Mouse (Mus musculus): ENCODE measurements around the gene Art3. TPM values are rescaled to one million over a fixed set of nuclear protein-coding genes. Genes with fewer than 3 reads are reported as not detected.

The Art3 gene
- polyA plus RNA-seq, 1 experiment from 2014 or later: 3.4 TPM

- 0 out of 2 replicates have a peak, but pooled peaks cover 6% of the 10 kb centered on the region for H3K36me3 ChIP-seq (ENCODE audit: control insufficient read depth, insufficient read depth, low read length)
- ATAC-seq (ENCODE audit: low FRiP score) (no peak), DNase-seq (ENCODE audit: low spot score) (no peak)
- no peaks in the 10 kb centered on the region for H3K4me1 ChIP-seq (replicated peaks; ENCODE audit: control insufficient read depth, insufficient read depth, low read length)
- no peak overlapping the region for H3K4me3 ChIP-seq (ENCODE audit: low read depth, low read length)
- 50% methylated on average over 5 of the region's 5 CpGs for WGBS
- H3K9ac ChIP-seq (ENCODE audit: low read depth, low read length): no peak overlapping the region
- no peak overlapping the region for H3K4me2 ChIP-seq (replicated peaks; ENCODE audit: low read depth, low read length)
- H3K27me3 ChIP-seq (ENCODE audit: control insufficient read depth, insufficient read depth, low read length): no peaks in the 10 kb centered on the region
- no peaks in the 10 kb centered on the region for H3K9me3 ChIP-seq (ENCODE audit: control insufficient read depth, low read length)
- no peak overlapping the region for H3K27ac ChIP-seq (ENCODE audit: low read depth, low read length)
Measured at GRCm38 (mm10) chr5:92458726-92459125, 127.1 kb downstream of the Art3 start.

GRCm38 (mm10) chr5:92461321-92461720 is 129.7 kb downstream of the Art3 start:
- H3K9me3 ChIP-seq (ENCODE audit: control insufficient read depth, low read length): no peaks in the 10 kb centered on the region
- H3K4me2 ChIP-seq (replicated peaks; ENCODE audit: low read depth, low read length): no peak overlapping the region
- H3K27ac ChIP-seq (ENCODE audit: low read depth, low read length): no peak overlapping the region
- H3K4me1 ChIP-seq (replicated peaks; ENCODE audit: control insufficient read depth, insufficient read depth, low read length): no peaks in the 10 kb centered on the region
- H3K4me3 ChIP-seq (ENCODE audit: low read depth, low read length): no peak overlapping the region
- DNase-seq (ENCODE audit: low spot score) (peak; percentile 67), ATAC-seq (ENCODE audit: low FRiP score) (no peak)
- WGBS: 24% methylated on average over 5 of the region's 5 CpGs
- H3K36me3 ChIP-seq (ENCODE audit: control insufficient read depth, insufficient read depth, low read length): 0 out of 2 replicates have a peak, but pooled peaks cover 3% of the 10 kb centered on the region
- no peak overlapping the region for H3K9ac ChIP-seq (ENCODE audit: low read depth, low read length)
- no peaks in the 10 kb centered on the region for H3K27me3 ChIP-seq (ENCODE audit: control insufficient read depth, insufficient read depth, low read length)

Other genes starting within 250 kb of the Art3 start
- gene G3bp2, start 248.1 kb upstream of the Art3 start, polyA plus RNA-seq (2014; fragmentation: Nextera tagmentation; extraction: Ambion mirVana): 333 and 359 TPM in 2 replicates
- gene Uso1, start 193.9 kb upstream of the Art3 start, polyA plus RNA-seq (2014; fragmentation: Nextera tagmentation; extraction: Ambion mirVana): 31.3 and 34.1 TPM in 2 replicates
- not detected in 2 replicates for gene U90926, start 116.4 kb upstream of the Art3 start, polyA plus RNA-seq (2014; fragmentation: Nextera tagmentation; extraction: Ambion mirVana)
- 0.53 TPM in 1 of 2 replicates, not detected in the other for gene Ppef2, start 75.5 kb upstream of the Art3 start, polyA plus RNA-seq (2014; fragmentation: Nextera tagmentation; extraction: Ambion mirVana)
- 4.7 and 5.5 TPM in 2 replicates for gene Naaa, start 53.7 kb upstream of the Art3 start, polyA plus RNA-seq (2014; fragmentation: Nextera tagmentation; extraction: Ambion mirVana)
- gene Sdad1, start 21.3 kb upstream of the Art3 start, polyA plus RNA-seq (2014; fragmentation: Nextera tagmentation; extraction: Ambion mirVana): 36.3 and 49.1 TPM in 2 replicates
- not detected in 2 replicates for gene Cxcl9, start 3.7 kb upstream of the Art3 start, polyA plus RNA-seq (2014; fragmentation: Nextera tagmentation; extraction: Ambion mirVana)
- gene Cxcl10, start 17.1 kb downstream of the Art3 start, polyA plus RNA-seq (2014; fragmentation: Nextera tagmentation; extraction: Ambion mirVana): 0.57 and 0.71 TPM in 2 replicates
- gene Nup54, start 103.4 kb downstream of the Art3 start, polyA plus RNA-seq (2014; fragmentation: Nextera tagmentation; extraction: Ambion mirVana): 67.5 and 69.3 TPM in 2 replicates
- 11.2 and 11.7 TPM in 2 replicates for gene Scarb2, start 175.0 kb downstream of the Art3 start, polyA plus RNA-seq (2014; fragmentation: Nextera tagmentation; extraction: Ambion mirVana)
- gene Fam47e, start 223.2 kb downstream of the Art3 start, polyA plus RNA-seq (2014; fragmentation: Nextera tagmentation; extraction: Ambion mirVana): 0.22 TPM in 1 of 2 replicates, not detected in the other

Data from hindbrain, embryonic 11.5 days (tissue).